Mouse (Mus musculus): Measurements from ENCODE around the gene Rnf227. TPM values are rescaled to one million over a fixed set of nuclear protein-coding genes. Genes with fewer than 3 reads are reported as not detected.

Rnf227 gene
- polyA plus RNA-seq, 1 experiment from 2014 or later, result 72.6 TPM

Other genes with a start within 250 kb of the Rnf227 start
- 6.0 and 6.4 TPM in 2 replicates for gene Per1, start 245.2 kb upstream of the Rnf227 start, polyA plus RNA-seq (2015; fragmentation: Nextera tagmentation; extraction: Ambion mirVana)
- gene Hes7, start 220.1 kb upstream of the Rnf227 start, polyA plus RNA-seq (2015; fragmentation: Nextera tagmentation; extraction: Ambion mirVana), result 0.12 and 0.21 TPM in 2 replicates
- gene 9130213A22Rik, start 217.9 kb upstream of the Rnf227 start, polyA plus RNA-seq (2015; fragmentation: Nextera tagmentation; extraction: Ambion mirVana), result 0.21 and 0.34 TPM in 2 replicates
- 1.5 TPM in 1 of 2 replicates, not detected in the other for gene Aloxe3, start 214.6 kb upstream of the Rnf227 start, polyA plus RNA-seq (2015; fragmentation: Nextera tagmentation; extraction: Ambion mirVana)
- not detected in 2 replicates for gene Alox12b, start 183.5 kb upstream of the Rnf227 start, polyA plus RNA-seq (2015; fragmentation: Nextera tagmentation; extraction: Ambion mirVana)
- not detected in 2 replicates for gene Alox8, start 142.6 kb upstream of the Rnf227 start, polyA plus RNA-seq (2015; fragmentation: Nextera tagmentation; extraction: Ambion mirVana)
- 0.18 and 0.29 TPM in 2 replicates for gene Gucy2e, start 103.4 kb upstream of the Rnf227 start, polyA plus RNA-seq (2015; fragmentation: Nextera tagmentation; extraction: Ambion mirVana)
- gene Cntrob, start 16.7 kb upstream of the Rnf227 start, polyA plus RNA-seq (2015; fragmentation: Nextera tagmentation; extraction: Ambion mirVana), result 37.1 and 43.3 TPM in 2 replicates
- gene Trappc1, start 16.5 kb upstream of the Rnf227 start, polyA plus RNA-seq (2015; fragmentation: Nextera tagmentation; extraction: Ambion mirVana), result 208 and 210 TPM in 2 replicates
- gene Kcnab3, start 14.2 kb upstream of the Rnf227 start, polyA plus RNA-seq (2015; fragmentation: Nextera tagmentation; extraction: Ambion mirVana), result 3.7 and 4.0 TPM in 2 replicates
- gene Chd3, start 28.9 kb downstream of the Rnf227 start, polyA plus RNA-seq (2015; fragmentation: Nextera tagmentation; extraction: Ambion mirVana), result 104 and 106 TPM in 2 replicates
- gene Naa38, start 55.0 kb downstream of the Rnf227 start, polyA plus RNA-seq (2015; fragmentation: Nextera tagmentation; extraction: Ambion mirVana), result 100.0 and 108 TPM in 2 replicates
- gene Cyb5d1, start 55.2 kb downstream of the Rnf227 start, polyA plus RNA-seq (2015; fragmentation: Nextera tagmentation; extraction: Ambion mirVana), result 45.9 and 48.6 TPM in 2 replicates
- 6.3 and 6.6 TPM in 2 replicates for gene Tmem88, start 57.8 kb downstream of the Rnf227 start, polyA plus RNA-seq (2015; fragmentation: Nextera tagmentation; extraction: Ambion mirVana)
- 55.4 and 59.3 TPM in 2 replicates for gene Kdm6b, start 73.2 kb downstream of the Rnf227 start, polyA plus RNA-seq (2015; fragmentation: Nextera tagmentation; extraction: Ambion mirVana)
- 1.7 and 2.0 TPM in 2 replicates for gene Dnah2, start 208.6 kb downstream of the Rnf227 start, polyA plus RNA-seq (2015; fragmentation: Nextera tagmentation; extraction: Ambion mirVana)
- 63.1 and 72.0 TPM in 2 replicates for gene Efnb3, start 219.7 kb downstream of the Rnf227 start, polyA plus RNA-seq (2015; fragmentation: Nextera tagmentation; extraction: Ambion mirVana)
- 32.0 and 35.1 TPM in 2 replicates for gene Wrap53, start 239.8 kb downstream of the Rnf227 start, polyA plus RNA-seq (2015; fragmentation: Nextera tagmentation; extraction: Ambion mirVana)
- gene Trp53, start 239.9 kb downstream of the Rnf227 start, polyA plus RNA-seq (2015; fragmentation: Nextera tagmentation; extraction: Ambion mirVana), result 119 and 129 TPM in 2 replicates